Mouse (Mus musculus) ES-Bruce4 (cell line): ENCODE results near the gene Ppm1l.

Source experiments
- EP300 ChIP-seq: IDR thresholded peaks from 2 replicates; pipeline ENCODE4 v1.6.1; 2011; ENCODE audit warnings: low read depth, low read length; ENCODE audit not compliant: insufficient read depth
- POLR2A ChIP-seq: IDR thresholded peaks from one replicate; pipeline ENCODE4 v1.8.1; 2011; ENCODE audit warnings: low read length; ENCODE audit not compliant: insufficient read depth

GRCm38 (mm10) chr3:69290294-69290693, 26.4 kb upstream of the Ppm1l start:
- TF ChIP-seq POLR2A: no peak
- no peak for TF ChIP-seq EP300
